Mouse (Mus musculus): ENCODE results near the gene Cebpg. TPM values are rescaled to one million over a fixed set of nuclear protein-coding genes. Genes with fewer than 3 reads are reported as not detected.

The Cebpg gene
- polyA plus RNA-seq, 1 experiment from 2014 or later = 39.3 TPM

- H3K27ac ChIP-seq (ENCODE audit: low read depth, low read length) = no peak overlapping the region
- peak overlapping the region; percentile 87 for H3K4me3 ChIP-seq (ENCODE audit: low read depth, low read length)
- 27% methylated on average over 10 of the region's 10 CpGs for WGBS
- H3K4me2 ChIP-seq (replicated peaks; ENCODE audit: low read depth, low read length) = peak overlapping the region; percentile 59
- no peaks in the 10 kb centered on the region for H3K4me1 ChIP-seq (replicated peaks; ENCODE audit: control insufficient read depth, insufficient read depth, low read length)
- H3K36me3 ChIP-seq (ENCODE audit: control insufficient read depth, insufficient read depth, low read length) = no peaks in the 10 kb centered on the region
- peak overlapping the region; percentile 49 for H3K9ac ChIP-seq (ENCODE audit: low read depth, low read length)
- DNase-seq (ENCODE audit: low spot score) = no peak
- no peak for ATAC-seq (ENCODE audit: low FRiP score)
- no peaks in the 10 kb centered on the region for H3K27me3 ChIP-seq (ENCODE audit: control insufficient read depth, insufficient read depth, low read length)
- H3K9me3 ChIP-seq (ENCODE audit: control insufficient read depth, low read length) = no peaks in the 10 kb centered on the region
Observed at GRCm38 (mm10) chr7:35056999-35057398, 626 bp upstream of the Cebpg start.

- WGBS = under 1% methylated on average over 43 of the region's 77 CpGs
- DNase-seq (ENCODE audit: low spot score) = no peak
Observed at GRCm38 (mm10) chr7:35055619-35056435, 546 bp downstream of the Cebpg start.

GRCm38 (mm10) chr7:35054977-35055618 lies 1.3 kb downstream of the Cebpg start:
- H3K4me1 ChIP-seq (replicated peaks; ENCODE audit: control insufficient read depth, insufficient read depth, low read length) = no peaks in the 10 kb centered on the region
- no peak overlapping the region for H3K27ac ChIP-seq (ENCODE audit: low read depth, low read length)
- peak overlapping the region; percentile 88 for H3K9ac ChIP-seq (ENCODE audit: low read depth, low read length)
- H3K36me3 ChIP-seq (ENCODE audit: control insufficient read depth, insufficient read depth, low read length) = no peaks in the 10 kb centered on the region
- no peaks in the 10 kb centered on the region for H3K27me3 ChIP-seq (ENCODE audit: control insufficient read depth, insufficient read depth, low read length)
- H3K4me3 ChIP-seq (ENCODE audit: low read depth, low read length) = peak overlapping the region; percentile 87
- DNase-seq (ENCODE audit: low spot score) (no peak), ATAC-seq (ENCODE audit: low FRiP score) (no peak)
- H3K4me2 ChIP-seq (replicated peaks; ENCODE audit: low read depth, low read length) = peak overlapping the region; percentile 59
- WGBS = 68% methylated on average over 2 of the region's 2 CpGs
- H3K9me3 ChIP-seq (ENCODE audit: control insufficient read depth, low read length) = no peaks in the 10 kb centered on the region

More at GRCm38 (mm10) chr7:35055619-35056435, 546 bp downstream of the Cebpg start:
- H3K36me3 ChIP-seq (ENCODE audit: control insufficient read depth, insufficient read depth, low read length) = no peaks in the 10 kb centered on the region
- H3K4me3 ChIP-seq (ENCODE audit: low read depth, low read length) = peak overlapping the region; percentile 87
- H3K9ac ChIP-seq (ENCODE audit: low read depth, low read length) = peak overlapping the region; percentile 88
- peak overlapping the region; percentile 59 for H3K4me2 ChIP-seq (replicated peaks; ENCODE audit: low read depth, low read length)
- no peaks in the 10 kb centered on the region for H3K27me3 ChIP-seq (ENCODE audit: control insufficient read depth, insufficient read depth, low read length)
- H3K27ac ChIP-seq (ENCODE audit: low read depth, low read length) = peak overlapping the region; percentile 64
- H3K4me1 ChIP-seq (replicated peaks; ENCODE audit: control insufficient read depth, insufficient read depth, low read length) = no peaks in the 10 kb centered on the region
- ATAC-seq (ENCODE audit: low FRiP score) = peak; percentile 93
- no peaks in the 10 kb centered on the region for H3K9me3 ChIP-seq (ENCODE audit: control insufficient read depth, low read length)

GRCm38 (mm10) chr7:35054286-35054685 lies 2.1 kb downstream of the Cebpg start:
- 83% methylated on average over 1 of the region's 1 CpGs for WGBS
- Histone ChIP-seq H3K27me3 (ENCODE audit: control insufficient read depth, insufficient read depth, low read length) (no peaks in the 10 kb centered on the region), H3K4me1 (replicated peaks; ENCODE audit: control insufficient read depth, insufficient read depth, low read length) (no peaks in the 10 kb centered on the region), H3K9me3 (ENCODE audit: control insufficient read depth, low read length) (no peaks in the 10 kb centered on the region), H3K36me3 (ENCODE audit: control insufficient read depth, insufficient read depth, low read length) (no peaks in the 10 kb centered on the region), H3K27ac (ENCODE audit: low read depth, low read length) (no peak overlapping the region), H3K4me2 (replicated peaks; ENCODE audit: low read depth, low read length) (no peak overlapping the region), H3K9ac (ENCODE audit: low read depth, low read length) (no peak overlapping the region), H3K4me3 (ENCODE audit: low read depth, low read length) (no peak overlapping the region)
- no peak for DNase-seq (ENCODE audit: low spot score)
- no peak for ATAC-seq (ENCODE audit: low FRiP score)

GRCm38 (mm10) chr7:35053161-35053560 lies 3.2 kb downstream of the Cebpg start:
- H3K4me2 ChIP-seq (replicated peaks; ENCODE audit: low read depth, low read length) = no peak overlapping the region
- ATAC-seq (ENCODE audit: low FRiP score) (no peak), DNase-seq (ENCODE audit: low spot score) (no peak)
- H3K9ac ChIP-seq (ENCODE audit: low read depth, low read length) = no peak overlapping the region
- H3K36me3 ChIP-seq (ENCODE audit: control insufficient read depth, insufficient read depth, low read length) = no peaks in the 10 kb centered on the region
- H3K4me1 ChIP-seq (replicated peaks; ENCODE audit: control insufficient read depth, insufficient read depth, low read length) = no peaks in the 10 kb centered on the region
- no peak overlapping the region for H3K4me3 ChIP-seq (ENCODE audit: low read depth, low read length)
- H3K27ac ChIP-seq (ENCODE audit: low read depth, low read length) = no peak overlapping the region
- 90% methylated on average over 3 of the region's 3 CpGs for WGBS
- H3K27me3 ChIP-seq (ENCODE audit: control insufficient read depth, insufficient read depth, low read length) = no peaks in the 10 kb centered on the region
- H3K9me3 ChIP-seq (ENCODE audit: control insufficient read depth, low read length) = no peaks in the 10 kb centered on the region

GRCm38 (mm10) chr7:35050540-35050939 lies 5.8 kb downstream of the Cebpg start:
- Histone ChIP-seq H3K27me3 (ENCODE audit: control insufficient read depth, insufficient read depth, low read length) (no peaks in the 10 kb centered on the region), H3K27ac (ENCODE audit: low read depth, low read length) (no peak overlapping the region), H3K4me3 (ENCODE audit: low read depth, low read length) (no peak overlapping the region), H3K4me1 (replicated peaks; ENCODE audit: control insufficient read depth, insufficient read depth, low read length) (no peaks in the 10 kb centered on the region), H3K9me3 (ENCODE audit: control insufficient read depth, low read length) (no peaks in the 10 kb centered on the region), H3K9ac (ENCODE audit: low read depth, low read length) (no peak overlapping the region), H3K4me2 (replicated peaks; ENCODE audit: low read depth, low read length) (no peak overlapping the region), H3K36me3 (ENCODE audit: control insufficient read depth, insufficient read depth, low read length) (no peaks in the 10 kb centered on the region)
- ATAC-seq (ENCODE audit: low FRiP score) (no peak), DNase-seq (ENCODE audit: low spot score) (no peak)
- 96% methylated on average over 12 of the region's 12 CpGs for WGBS

- Histone ChIP-seq H3K9ac (ENCODE audit: low read depth, low read length) (no peak overlapping the region), H3K9me3 (ENCODE audit: control insufficient read depth, low read length) (no peaks in the 10 kb centered on the region), H3K4me3 (ENCODE audit: low read depth, low read length) (no peak overlapping the region), H3K4me2 (replicated peaks; ENCODE audit: low read depth, low read length) (no peak overlapping the region), H3K36me3 (ENCODE audit: control insufficient read depth, insufficient read depth, low read length) (no peaks in the 10 kb centered on the region), H3K4me1 (replicated peaks; ENCODE audit: control insufficient read depth, insufficient read depth, low read length) (no peaks in the 10 kb centered on the region), H3K27me3 (ENCODE audit: control insufficient read depth, insufficient read depth, low read length) (no peaks in the 10 kb centered on the region), H3K27ac (ENCODE audit: low read depth, low read length) (no peak overlapping the region)
- 92% methylated on average over 4 of the region's 4 CpGs for WGBS
- no peak for DNase-seq (ENCODE audit: low spot score)
- ATAC-seq (ENCODE audit: low FRiP score) = no peak
Observed at GRCm38 (mm10) chr7:35046091-35046490, 10.3 kb downstream of the Cebpg start.

GRCm38 (mm10) chr7:35044719-35045118 lies 11.7 kb downstream of the Cebpg start:
- ATAC-seq (ENCODE audit: low FRiP score) (no peak), DNase-seq (ENCODE audit: low spot score) (no peak)
- Histone ChIP-seq H3K4me2 (replicated peaks; ENCODE audit: low read depth, low read length) (no peak overlapping the region), H3K4me1 (replicated peaks; ENCODE audit: control insufficient read depth, insufficient read depth, low read length) (no peaks in the 10 kb centered on the region), H3K27ac (ENCODE audit: low read depth, low read length) (no peak overlapping the region), H3K9ac (ENCODE audit: low read depth, low read length) (no peak overlapping the region), H3K9me3 (ENCODE audit: control insufficient read depth, low read length) (no peaks in the 10 kb centered on the region), H3K27me3 (ENCODE audit: control insufficient read depth, insufficient read depth, low read length) (no peaks in the 10 kb centered on the region), H3K36me3 (ENCODE audit: control insufficient read depth, insufficient read depth, low read length) (no peaks in the 10 kb centered on the region), H3K4me3 (ENCODE audit: low read depth, low read length) (no peak overlapping the region)
- WGBS = 91% methylated on average over 2 of the region's 2 CpGs
